Mouse (Mus musculus) megakaryocyte, adult 5-6 weeks (primary cell): ENCODE measurements at regions not wholly inside any gene's neighbourhood (a gene's known extent, or its start where the extent isn't known, plus 50 kb on each side); places are given as distances from the start of the nearest gene placed in this dataset.

Source experiments
- ATAC-seq: 2 replicates; pipeline ENCODE4 v1.8.0; 2016; ENCODE audit warnings: mild to moderate bottlenecking, inconsistent platforms; ENCODE audit not compliant: poor library complexity, severe bottlenecking

DNA sequence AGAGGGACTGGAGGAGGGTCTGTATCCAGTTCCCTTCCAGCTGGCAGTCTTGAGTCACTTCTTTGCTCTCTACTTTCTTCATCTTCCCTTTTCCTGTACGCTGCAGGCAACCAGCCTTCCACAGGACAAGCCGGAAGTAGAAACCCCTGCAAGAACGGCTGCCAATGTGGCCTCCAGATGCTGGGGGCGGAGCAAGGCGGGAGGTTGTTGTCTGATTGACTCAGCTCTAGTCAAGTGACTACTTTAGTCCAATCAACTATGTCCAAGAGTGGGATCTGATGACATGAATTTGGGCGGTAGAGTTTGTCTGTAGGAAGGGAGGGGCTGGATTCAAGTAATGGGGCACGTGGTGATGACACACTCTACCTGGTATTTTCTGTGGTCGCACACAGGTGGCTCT is 156.1 kb upstream of the Irx6 start:
- no peak for ATAC-seq

DNA sequence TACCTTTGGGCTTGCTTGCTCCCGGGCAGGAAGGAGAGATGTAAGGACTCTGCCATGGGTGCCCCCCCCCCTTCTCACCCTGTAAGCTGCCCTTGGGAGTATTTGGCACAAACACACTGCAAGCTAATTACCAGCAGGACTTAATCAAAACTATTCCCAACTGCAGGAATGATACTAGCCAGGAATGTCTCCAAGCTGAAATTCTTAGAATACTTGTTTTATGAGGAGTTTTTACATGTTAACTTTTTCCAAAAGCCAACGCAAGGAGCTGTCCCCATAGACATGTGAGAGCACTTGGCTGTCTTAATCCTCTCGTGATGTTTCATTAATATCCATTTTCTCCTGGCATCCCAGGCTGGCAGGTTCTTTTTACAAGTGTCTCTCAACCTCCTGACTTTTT is 155.6 kb upstream of the Irx6 start:
- no peak for ATAC-seq

DNA sequence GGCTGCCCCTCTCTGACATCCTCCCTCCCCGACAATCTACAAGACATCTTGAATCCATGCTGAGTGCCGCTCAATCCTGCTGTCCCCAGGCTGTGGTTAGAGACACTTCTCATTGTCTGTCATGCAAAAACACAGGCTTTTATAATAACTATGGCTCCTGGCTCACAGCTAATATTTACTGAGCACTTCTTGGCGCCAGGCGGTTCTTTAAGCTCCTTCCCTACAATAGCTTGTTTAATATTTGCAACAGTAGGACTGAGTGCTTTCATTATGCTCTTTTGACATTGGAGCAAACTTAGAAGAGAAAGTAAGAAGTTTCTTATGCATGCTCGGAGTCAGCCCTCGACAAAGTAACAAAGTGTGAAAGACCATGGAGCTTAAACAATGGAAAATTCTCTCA is 151.6 kb upstream of the Irx6 start:
- no peak for ATAC-seq

DNA sequence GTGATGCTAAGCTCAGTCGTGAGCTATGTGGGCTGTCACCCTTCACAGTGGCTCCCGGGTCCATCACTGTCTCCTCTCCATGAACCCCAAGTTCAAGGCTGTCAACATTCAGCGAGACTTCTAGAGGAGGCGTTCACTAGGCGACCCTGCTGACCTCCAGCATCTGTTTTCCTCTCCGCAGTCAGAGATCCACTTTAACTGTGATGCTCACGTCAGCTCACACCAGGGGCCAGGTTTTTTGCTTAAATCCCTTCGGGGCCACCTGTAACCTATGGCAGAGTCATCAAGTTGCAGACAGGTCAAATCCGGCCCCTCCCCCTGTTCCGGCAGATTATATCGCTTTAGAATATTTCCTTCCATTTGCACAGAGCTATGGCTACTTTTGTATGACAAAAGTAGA is 144.3 kb upstream of the Irx6 start:
- ATAC-seq: no peak

DNA sequence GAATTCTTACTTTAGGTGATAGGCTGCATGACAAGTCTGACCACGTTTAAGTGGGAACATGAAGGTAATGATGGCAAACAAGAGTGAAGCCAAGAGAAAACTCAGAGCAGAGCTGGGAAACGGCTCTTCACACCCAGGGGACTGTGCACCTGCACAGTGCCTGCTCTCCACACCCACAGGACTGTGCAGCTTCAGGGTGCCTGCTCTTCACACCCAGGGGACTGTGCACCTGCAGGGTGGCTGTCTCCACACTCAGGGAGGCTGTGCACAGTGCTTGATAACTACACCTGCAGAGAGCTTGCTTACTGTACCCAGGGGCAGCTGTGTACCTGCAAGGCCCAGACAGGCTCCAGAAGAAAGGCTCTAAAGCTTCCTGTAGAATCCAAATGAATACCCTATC is 133.5 kb upstream of the Irx6 start:
- ATAC-seq: no peak

DNA sequence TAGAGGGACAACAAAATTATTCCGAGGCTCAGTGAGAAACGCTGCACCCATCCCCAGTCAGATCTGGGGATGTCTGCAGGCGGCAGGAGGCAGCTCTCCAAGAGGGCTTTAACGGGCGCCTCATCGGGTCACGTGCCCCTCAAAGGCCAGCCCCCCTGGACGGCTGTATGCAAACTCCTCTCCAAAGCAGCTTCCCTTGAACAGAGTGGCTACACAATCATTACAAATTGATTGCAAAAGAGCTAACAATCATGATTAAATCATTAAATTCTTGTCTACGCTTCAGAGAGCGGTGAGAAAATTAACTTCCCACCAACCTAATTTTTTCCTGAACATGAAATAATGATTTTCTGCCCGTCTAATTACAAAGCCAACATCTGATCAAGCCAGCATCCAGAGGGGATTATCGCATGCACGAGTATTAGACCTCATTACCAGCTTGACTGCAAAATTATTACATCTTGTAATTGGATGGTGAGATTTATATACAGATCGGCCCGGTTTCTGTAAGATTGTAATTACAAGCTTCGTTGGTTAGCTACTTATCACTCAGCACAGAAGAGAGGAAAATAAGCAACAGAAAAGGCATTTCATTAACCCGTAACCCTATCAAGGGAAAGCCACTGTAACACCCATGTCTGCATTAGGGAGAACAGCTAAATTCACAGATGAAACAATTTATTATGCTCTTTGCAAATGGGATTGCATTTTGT is 128.6 kb upstream of the Irx6 start:
- ATAC-seq: no peak

DNA sequence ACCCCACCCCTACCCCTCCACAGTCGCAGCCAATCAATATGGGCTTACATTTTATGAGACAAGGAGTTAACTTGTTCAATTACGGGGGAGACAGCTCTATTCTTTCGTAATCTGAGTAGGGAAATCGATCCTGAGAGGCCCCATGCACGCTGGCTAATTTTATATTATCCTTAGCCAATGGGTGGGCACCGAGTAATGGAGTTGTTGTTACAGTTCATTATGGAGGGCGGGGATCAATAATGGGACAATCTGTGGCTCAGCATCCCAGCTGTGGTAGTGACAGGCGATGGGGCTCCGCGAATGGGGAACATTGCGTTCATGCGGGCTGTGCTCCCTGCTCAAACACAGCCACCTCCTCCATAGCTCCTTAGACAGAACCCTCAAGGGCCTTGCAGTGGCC is 118.9 kb upstream of the Irx6 start:
- no peak for ATAC-seq

DNA sequence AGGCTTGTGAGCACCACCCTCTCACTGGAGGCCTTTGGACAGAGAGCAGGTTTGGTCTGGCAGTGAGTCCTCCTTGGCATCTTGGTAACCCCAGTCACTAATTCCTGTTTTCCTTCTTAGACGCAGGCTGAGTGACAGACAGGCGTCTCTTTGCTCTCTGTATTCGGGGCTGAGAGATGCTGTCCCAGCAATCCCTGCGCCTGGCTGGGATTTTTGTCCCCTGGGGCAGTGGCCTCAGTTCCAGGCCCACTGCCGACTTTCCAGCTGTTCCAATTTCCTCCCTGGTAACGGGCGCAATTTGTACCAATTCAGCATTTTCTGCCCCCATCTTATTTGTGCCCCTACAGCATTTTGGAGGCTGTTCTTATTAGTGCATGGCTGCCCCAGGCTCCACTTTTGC is 118.5 kb upstream of the Irx6 start:
- ATAC-seq: no peak

DNA sequence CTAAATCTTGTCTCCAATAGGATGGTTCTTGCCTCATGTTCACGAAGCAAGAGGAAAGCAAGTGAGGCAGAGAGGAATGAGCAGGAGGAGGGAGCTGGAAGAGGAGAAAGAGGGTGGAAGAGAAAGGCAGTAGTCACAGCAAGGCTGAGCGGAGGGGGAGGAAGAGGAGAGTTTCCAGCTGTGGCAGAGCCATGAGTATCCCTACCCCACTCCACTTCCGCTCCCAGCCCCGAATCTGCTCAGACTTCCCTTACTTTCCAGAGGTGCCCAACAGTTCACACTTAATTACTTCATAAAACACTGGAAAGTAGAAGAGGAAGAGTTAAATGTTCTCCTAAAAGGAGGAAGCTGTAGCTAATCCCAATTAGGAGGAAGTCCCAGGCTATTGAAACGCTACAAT is 111.6 kb upstream of the Irx6 start:
- ATAC-seq: no peak

DNA sequence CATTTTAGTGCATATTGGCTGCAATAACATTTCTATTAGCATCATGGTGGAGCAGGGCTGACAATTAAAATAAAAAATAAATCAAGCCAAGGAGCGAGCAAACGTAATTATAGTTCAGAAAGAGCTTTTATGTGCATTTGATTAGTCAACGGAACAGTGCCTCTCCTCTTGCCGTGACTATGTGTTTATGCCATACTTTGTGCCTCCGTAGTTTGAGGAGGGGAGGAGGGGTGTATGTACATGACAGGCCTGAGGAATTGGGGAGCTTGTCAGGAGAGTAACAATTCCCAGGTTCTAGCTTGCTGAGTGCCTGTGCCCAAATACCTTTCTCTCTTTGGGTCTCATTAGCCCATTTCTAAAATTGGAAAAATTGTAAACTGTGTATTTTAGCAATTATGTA is 111.1 kb upstream of the Irx6 start:
- no peak for ATAC-seq

DNA sequence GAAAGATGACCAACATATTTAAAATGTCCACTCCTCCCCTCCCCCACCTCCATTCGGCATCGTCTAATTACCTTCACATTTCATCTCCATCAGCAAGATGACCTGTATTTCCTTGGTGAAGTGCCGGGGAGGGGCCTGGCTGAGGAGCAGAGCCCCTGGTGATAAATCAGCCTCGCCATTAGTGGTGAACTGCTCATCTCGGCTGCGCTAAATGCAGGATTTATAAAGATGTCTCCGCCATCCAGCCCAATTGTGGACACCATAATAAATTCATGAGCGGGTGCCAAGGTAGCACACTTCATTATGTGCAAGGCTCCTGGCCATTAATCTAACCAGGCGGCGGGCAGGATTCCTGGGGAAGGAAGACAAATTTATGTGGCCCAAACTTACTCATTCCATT is 104.4 kb upstream of the Irx6 start:
- ATAC-seq: no peak

DNA sequence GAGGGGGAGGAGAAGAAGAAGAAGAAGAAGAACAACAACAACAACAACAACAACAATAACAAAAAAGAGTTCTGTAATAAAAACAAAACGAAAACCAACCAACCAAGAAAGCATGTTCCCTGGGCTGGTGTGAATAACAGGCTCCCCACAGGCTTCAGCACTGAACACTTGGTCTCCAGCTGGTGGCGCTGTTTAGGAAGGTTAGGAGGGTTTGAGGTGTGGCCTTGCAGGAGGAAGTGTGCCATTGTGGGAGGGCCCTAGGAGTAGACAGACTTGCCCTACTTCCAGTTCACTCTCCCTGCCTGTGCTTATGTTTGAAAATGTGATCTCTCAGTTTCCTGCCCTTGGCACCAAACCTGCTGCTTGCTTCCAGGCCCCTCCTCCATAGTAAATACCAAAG is 94.6 kb upstream of the Irx6 start:
- ATAC-seq: no peak

DNA sequence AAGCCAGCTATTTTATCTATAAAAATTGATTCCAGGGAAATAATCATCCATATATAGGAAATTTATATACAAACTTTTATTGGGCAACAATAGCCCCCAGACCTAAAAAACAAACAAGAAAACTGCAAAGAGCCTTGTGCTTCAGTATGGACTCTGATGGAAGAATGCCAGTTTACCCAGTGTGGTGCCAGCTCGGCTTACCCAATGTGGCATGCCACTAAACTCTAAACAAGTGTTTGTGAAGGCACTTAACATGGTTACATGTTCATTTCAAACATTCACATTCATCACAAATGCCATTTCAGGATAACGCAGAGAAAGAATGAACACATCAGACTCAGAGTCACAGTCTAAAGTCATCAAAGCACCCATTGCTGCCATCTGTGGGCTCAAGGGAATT is 93.0 kb upstream of the Irx6 start:
- ATAC-seq: no peak

DNA sequence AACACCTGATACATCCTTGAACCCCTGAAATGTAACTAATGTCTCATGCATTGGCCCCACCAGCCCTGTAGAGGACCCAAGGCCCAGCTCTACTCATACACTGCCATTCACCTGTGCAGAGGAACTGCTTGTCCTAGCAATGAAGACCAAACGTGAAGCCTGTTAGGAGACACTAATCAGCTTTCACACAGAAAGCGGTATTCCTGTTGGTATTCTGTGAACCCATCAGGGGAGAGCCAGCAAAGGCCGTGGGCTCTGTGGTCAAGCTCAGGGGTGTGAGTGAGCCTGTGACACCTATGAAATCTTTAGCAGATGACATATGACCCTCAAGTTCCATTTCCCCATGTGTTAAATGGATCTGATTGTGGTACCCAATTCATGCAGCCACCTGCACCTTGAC is 73.3 kb upstream of the Irx6 start:
- ATAC-seq: no peak

DNA sequence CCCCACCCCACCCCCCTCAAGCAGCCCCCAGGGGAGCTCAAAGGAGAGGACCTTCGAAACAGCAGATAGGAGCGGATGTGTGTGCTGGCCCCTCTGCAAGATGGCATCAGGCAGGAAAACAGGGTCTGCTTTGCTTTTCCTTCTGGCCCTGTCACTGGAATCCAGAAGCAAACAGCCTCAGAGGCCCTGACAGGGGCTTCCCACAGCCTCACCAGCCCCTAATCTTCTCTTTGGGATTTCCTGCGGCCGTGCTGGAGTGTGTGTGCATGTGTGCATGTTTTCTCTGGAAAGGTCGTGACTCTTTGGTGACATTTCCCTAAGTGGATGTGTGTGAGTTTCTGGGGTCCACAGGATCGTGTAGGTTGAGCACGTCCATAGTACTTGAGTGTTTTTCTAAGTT is 71.1 kb upstream of the Irx6 start:
- ATAC-seq: no peak

DNA sequence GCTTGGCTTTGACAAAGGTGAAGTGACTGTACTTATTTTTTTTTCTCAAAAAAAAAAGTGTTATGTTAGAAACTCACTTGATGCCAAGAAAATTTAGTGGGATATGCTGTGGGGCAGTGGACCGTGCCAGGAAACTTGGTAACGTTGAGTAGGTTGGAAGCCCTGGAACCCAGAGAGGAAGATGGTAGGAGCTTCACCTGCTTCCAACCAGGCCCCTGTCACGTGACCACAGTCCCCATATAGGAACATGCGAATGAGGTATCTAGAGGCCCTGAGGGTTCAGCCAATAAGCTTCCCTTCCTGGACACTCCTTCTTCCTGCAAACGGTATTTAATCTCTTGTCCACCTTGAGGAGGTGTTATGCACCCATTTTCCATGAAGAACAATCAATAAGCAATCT is 68.5 kb upstream of the Irx6 start:
- ATAC-seq: no peak

DNA sequence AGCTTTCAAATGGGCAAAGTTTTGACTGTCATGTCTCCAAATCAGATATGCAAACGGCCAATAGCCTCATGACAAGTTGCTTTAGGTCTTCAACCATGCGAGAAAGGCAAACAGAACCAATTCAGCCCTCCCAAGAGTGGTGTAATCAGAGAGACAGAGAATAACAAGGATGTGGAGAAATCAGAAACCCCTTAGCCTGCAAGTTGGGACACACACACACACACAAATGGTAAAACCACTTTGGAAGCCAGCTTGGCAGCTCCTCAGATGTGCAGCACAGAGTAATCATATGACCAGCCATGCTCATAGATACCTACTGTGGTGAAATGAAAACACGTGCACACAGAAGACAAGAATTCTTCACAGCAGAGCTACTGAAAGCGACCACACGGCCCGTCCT is 66.5 kb upstream of the Irx6 start:
- ATAC-seq: no peak

DNA sequence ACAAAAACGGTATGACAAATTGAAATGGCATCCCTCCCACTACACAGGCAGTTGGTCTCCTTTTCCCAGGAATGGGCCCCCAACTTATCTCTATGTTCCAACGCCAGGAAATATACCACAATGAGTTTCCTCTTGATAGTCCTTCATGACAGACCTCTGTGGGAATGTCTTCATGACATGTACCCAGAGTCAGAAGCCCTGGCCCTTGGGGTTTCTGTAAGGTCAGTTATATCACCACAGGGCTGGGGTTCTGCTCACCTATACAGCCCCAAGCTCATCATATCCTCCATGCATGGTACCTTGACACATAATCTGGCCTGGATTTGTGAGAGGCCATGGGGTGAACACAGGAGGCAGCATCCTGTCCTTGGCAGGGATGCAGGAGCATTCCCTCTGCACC is 64.2 kb upstream of the Irx6 start:
- ATAC-seq: no peak

DNA sequence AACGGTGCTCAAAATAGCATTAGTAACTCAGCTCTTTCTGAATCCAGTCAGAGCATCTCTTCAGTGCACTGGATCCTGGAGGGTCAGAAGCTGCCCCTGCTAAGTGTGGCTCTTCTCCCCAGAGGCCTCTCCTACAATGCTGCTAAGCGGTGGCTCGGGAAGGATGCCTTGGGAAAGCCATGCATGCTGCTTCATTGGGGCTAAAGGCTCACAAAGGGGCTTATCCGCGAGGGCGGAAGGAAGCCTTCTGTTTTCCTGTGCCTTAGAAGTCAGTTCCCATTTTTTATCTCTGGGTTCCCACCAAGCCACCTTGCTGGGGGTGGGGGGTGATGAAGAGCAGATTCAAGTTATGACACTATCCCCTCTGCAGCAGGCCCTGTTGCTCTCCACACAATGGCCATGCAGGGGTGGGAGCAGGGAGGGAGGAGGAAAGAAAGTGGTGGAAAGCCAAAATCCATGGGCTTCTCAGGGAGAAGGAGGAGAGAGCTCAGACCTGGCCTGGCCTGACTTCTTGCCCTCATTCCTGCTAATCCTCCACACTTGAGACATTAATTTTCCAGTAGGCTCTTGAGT is 63.5 kb upstream of the Irx6 start:
- no peak for ATAC-seq

DNA sequence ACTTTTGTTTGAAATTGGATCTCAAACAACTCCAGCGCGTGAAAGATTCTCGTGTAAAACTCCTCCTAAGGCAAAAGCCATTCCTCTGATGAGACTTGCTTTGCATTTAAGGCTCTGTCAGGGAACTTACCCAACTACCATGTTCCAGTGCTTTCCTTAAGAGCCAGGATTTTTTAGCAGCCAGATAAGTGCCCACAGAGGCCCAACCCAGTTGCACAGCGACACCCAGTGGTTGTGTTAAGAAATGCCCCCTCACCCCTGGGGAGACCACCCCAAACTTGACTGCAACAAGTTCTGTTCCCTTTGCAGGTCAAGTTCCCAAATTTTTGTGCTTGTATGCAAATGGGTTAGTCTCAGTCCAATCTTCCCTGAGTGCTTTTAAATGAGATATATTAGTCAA is 60.6 kb upstream of the Irx6 start:
- no peak for ATAC-seq

DNA sequence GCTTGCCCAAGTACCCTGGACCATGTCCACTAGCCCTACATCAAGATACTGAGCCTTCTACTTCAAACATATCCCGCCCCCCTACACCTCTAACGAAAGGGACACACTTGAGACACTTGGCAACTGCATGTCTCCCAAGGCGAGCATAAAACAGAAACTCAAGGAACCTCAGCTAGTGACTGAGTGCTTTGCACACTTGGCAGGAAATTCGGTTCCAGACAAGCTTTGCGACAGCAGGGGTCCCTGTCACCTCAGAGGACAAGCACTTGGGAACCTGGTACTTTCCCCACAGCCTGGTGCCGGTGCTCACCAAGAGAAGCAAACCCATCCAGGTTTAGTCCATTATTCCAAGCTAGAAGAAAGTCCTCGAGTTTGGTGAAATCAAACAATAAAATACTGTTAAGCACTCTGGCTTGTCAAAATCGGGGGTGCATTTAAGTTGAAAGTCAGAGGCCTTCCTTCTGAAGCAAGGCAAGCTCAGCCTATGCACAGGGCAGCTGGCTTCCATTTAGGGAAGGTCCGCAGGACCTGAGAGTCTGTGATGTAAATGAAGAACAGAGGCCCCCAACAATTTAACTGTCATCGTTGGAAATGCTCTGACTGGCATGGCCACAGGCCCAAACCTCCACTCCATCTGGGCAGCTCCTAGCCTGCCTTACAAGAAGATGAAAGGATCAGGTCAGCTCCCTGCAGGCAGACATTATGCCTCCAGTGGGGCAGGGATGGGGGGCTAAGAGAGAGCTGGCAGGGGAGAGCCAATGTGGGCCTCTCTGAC is 57.6 kb upstream of the Irx6 start:
- ATAC-seq: no peak

DNA sequence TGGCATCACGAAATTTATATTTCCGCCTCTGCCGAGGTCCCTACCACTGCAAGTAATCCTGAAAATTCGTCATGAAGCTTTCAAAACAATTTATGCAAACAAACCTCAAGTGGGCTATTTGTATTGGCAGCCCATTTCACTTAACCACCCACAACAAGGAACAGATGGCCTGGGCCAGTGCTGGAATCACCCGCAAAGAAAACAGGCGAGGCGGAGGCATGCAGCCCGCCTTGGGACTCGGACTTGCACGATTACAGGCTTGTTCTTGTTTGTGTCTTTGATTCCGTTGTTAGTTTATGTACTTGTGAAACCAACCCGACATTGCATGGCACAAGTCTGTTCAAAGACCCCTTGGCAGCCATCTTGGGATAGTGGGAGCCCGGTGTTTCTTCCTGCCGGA is 55.8 kb upstream of the Irx6 start:
- no peak for ATAC-seq
